Mouse (Mus musculus) midbrain, embryonic 12.5 days (tissue): ENCODE measurements around the gene Samsn1. TPM values are rescaled to one million over a fixed set of nuclear protein-coding genes. Genes with fewer than 3 reads are reported as not detected.
"Not testable (repeated sequence)": the region's sequence is repeated elsewhere in the genome, so short reads cannot be mapped to it uniquely, and the experiment has no call there.

Experiments used
- ATAC-seq: fragments of 200-750 bp; cut with Nextera tagmentation; 2 replicates; pipeline ENCODE4 v1.8.0; 2017; ENCODE audit warnings: low read depth, moderate TSS enrichment, moderate library complexity; ENCODE audit not compliant: low FRiP score
- H3K27ac ChIP-seq: fragments of 300-500 bp; sonication (generic); replicated peaks from 2 replicates; pipeline ENCODE4 v1.5.1; 2016; ENCODE audit warnings: mild to moderate bottlenecking
- H3K27me3 ChIP-seq: fragments of 300-500 bp; sonication (generic); 2 replicates; pipeline ENCODE4 v1.6.1; 2016; ENCODE audit warnings: mild to moderate bottlenecking
- H3K36me3 ChIP-seq: fragments of 300-500 bp; sonication (generic); 2 replicates; pipeline ENCODE4 v1.6.1; 2016
- H3K4me1 ChIP-seq: fragments of 300-500 bp; sonication (generic); 2 replicates; pipeline ENCODE4 v1.6.1; 2016
- H3K4me2 ChIP-seq: fragments of 300-500 bp; sonication (generic); replicated peaks from 2 replicates; pipeline ENCODE4 v1.6.1; 2016; ENCODE audit warnings: mild to moderate bottlenecking, moderate library complexity
- H3K4me3 ChIP-seq: fragments of 300-500 bp; sonication (generic); 2 replicates; pipeline ENCODE4 v1.5.1; 2016; ENCODE audit warnings: mild to moderate bottlenecking
- H3K9ac ChIP-seq: fragments of 300-500 bp; sonication (generic); replicated peaks from 2 replicates; pipeline ENCODE4 v1.6.1; 2016; ENCODE audit warnings: mild to moderate bottlenecking, moderate library complexity
- H3K9me3 ChIP-seq: fragments of 300-500 bp; sonication (generic); 2 replicates; pipeline ENCODE4 v1.6.1; 2016; ENCODE audit warnings: mild to moderate bottlenecking
- WGBS: fragments of 180-500 bp; shearing (Covaris S2); methylation state at CpG from one replicate; pipeline ENCODE4 v1.1.7; 2016; 5-methylcytosine and 5-hydroxymethylcytosine counted together
- polyA plus RNA-seq: library from polyadenylated mRNA; unstranded; fragments of >200 nt; fragmentation: Nextera tagmentation; extraction: Ambion mirVana; gene quantifications from 2 replicates; pipeline ENCODE4 v1.2.1, GENCODE M21; 2016

Samsn1 gene
- polyA plus RNA-seq, 1 experiment from 2014 or later = 1.3 TPM

- not testable (repeated sequence) for H3K4me2 ChIP-seq, H3K27ac ChIP-seq, H3K9ac ChIP-seq, H3K36me3 ChIP-seq, ATAC-seq, H3K4me1 ChIP-seq, H3K9me3 ChIP-seq, H3K27me3 ChIP-seq, H3K4me3 ChIP-seq
Measured at GRCm38 (mm10) chr16:75826949-75827348, 195.1 kb downstream of the Samsn1 start.

GRCm38 (mm10) chr16:75826498-75826897, 195.6 kb downstream of the Samsn1 start:
- H3K9me3 ChIP-seq = no peaks in the 10 kb centered on the region
- no peak overlapping the region for H3K9ac ChIP-seq
- no peak overlapping the region for H3K4me3 ChIP-seq
- H3K4me1 ChIP-seq = no peaks in the 10 kb centered on the region
- H3K27ac ChIP-seq = no peak overlapping the region
- H3K4me2 ChIP-seq = no peak overlapping the region
- H3K36me3 ChIP-seq = no peaks in the 10 kb centered on the region
- no peak for ATAC-seq
- H3K27me3 ChIP-seq = no peaks in the 10 kb centered on the region

- Histone ChIP-seq H3K4me2 (no peak overlapping the region), H3K27me3 (no peaks in the 10 kb centered on the region), H3K9ac (no peak overlapping the region), H3K27ac (no peak overlapping the region), H3K4me3 (no peak overlapping the region), H3K36me3 (no peaks in the 10 kb centered on the region), H3K4me1 (no peaks in the 10 kb centered on the region), H3K9me3 (no peaks in the 10 kb centered on the region)
- 77% methylated on average over 6 of the region's 6 CpGs for WGBS
- ATAC-seq = no peak
Measured at GRCm38 (mm10) chr16:75823226-75823625, 198.9 kb downstream of the Samsn1 start.

GRCm38 (mm10) chr16:75820963-75821362, 201.1 kb downstream of the Samsn1 start:
- no peaks in the 10 kb centered on the region for H3K4me1 ChIP-seq
- ATAC-seq = no peak
- 43% methylated on average over 3 of the region's 3 CpGs for WGBS

More at GRCm38 (mm10) chr16:75820963-75821362, 201.1 kb downstream of the Samsn1 start:
- Histone ChIP-seq H3K36me3 (no peaks in the 10 kb centered on the region), H3K4me3 (no peak overlapping the region), H3K27me3 (no peaks in the 10 kb centered on the region), H3K9ac (no peak overlapping the region), H3K27ac (no peak overlapping the region), H3K4me2 (no peak overlapping the region), H3K9me3 (no peaks in the 10 kb centered on the region)
